ENCODE assay signal across 9 mouse cellular contexts in genomic region chr7:70822310-70822821, GRCm38 (mm10).
DNase-seq lines count a peak whose midpoint lies in the region; ATAC-seq and TF ChIP-seq lines count a peak whose summit lies in the region.
"Had no signal": no experiment of that assay in that cellular context is flagged by ENCODE, and none has a peak within 500 bp of the region (broad histone marks: within the 10 kb centered on the region; RNA-seq: fewer than 3 reads in every experiment).

No protein-coding gene starts in this region.

- no peak overlapping the region for H3K27ac ChIP-seq in heart, embryonic 10.5 days
- H3K27ac ChIP-seq in hindbrain, postnatal 0 days = peak overlapping the region; percentile 7
- 0 out of 2 replicates have a peak overlapping the region, but pooled peaks have one; percentile 45 for H3K27ac ChIP-seq in neural tube, embryonic 15.5 days (replicated peaks)

- no peaks in the 10 kb centered on the region for H3K9me3 ChIP-seq in heart, embryonic 10.5 days
- H3K9me3 ChIP-seq in hindbrain, postnatal 0 days (ENCODE audit: low read length) = no peaks in the 10 kb centered on the region
- H3K9me3 ChIP-seq in neural tube, embryonic 15.5 days (replicated peaks) = no peaks in the 10 kb centered on the region

- H3K4me1 ChIP-seq in heart, embryonic 10.5 days = peaks cover 3% of the 10 kb centered on the region; the same call in 1 of the 2 replicates
- no peaks in the 10 kb centered on the region for H3K4me1 ChIP-seq in hindbrain, postnatal 0 days (ENCODE audit: insufficient read depth, low read length)
- H3K4me1 ChIP-seq in neural tube, embryonic 15.5 days = peaks cover 16% of the 10 kb centered on the region

- no peak overlapping the region for H3K4me3 ChIP-seq in heart, embryonic 10.5 days
- peak overlapping the region; percentile 23 for H3K4me3 ChIP-seq in hindbrain, postnatal 0 days (ENCODE audit: low read length)
- H3K4me3 ChIP-seq in neural tube, embryonic 15.5 days (replicated peaks) = peak overlapping the region; percentile 14; the same call in 1 of the 2 replicates

- peak; percentile 89 for ATAC-seq in hindbrain, postnatal 0 days
- ATAC-seq in neural tube, embryonic 15.5 days (ENCODE audit: low FRiP score) = peak; percentile 72; the same call in 1 of the 2 replicates
- no peak for ATAC-seq in erythroblast, adult 5-6 weeks (replicated peaks; ENCODE audit: low FRiP score, poor library complexity, severe bottlenecking)

- H3K4me2 ChIP-seq in hindbrain, postnatal 0 days (ENCODE audit: low read depth, low read length) = peak overlapping the region; percentile 51
- H3K4me2 ChIP-seq in neural tube, embryonic 15.5 days = peak overlapping the region; percentile 52

- intact Hi-C loops in left cerebral cortex, postnatal 4 days (cut with DNase I) = no loop called here

- H3K27me3 ChIP-seq in heart, embryonic 10.5 days (ENCODE audit: insufficient read depth, poor library complexity, severe bottlenecking) = no peaks in the 10 kb centered on the region
- no peaks in the 10 kb centered on the region for H3K27me3 ChIP-seq in hindbrain, postnatal 0 days (ENCODE audit: insufficient read depth, low read length)
- H3K27me3 ChIP-seq in neural tube, embryonic 15.5 days (replicated peaks) = no peaks in the 10 kb centered on the region
- H3K27me3 ChIP-seq: CH12.LX had no signal

- peak; percentile 66 to 67 for DNase-seq in heart, adult 18-20 months
- DNase-seq in heart, embryonic 10.5 days (ENCODE audit: low spot score) = no peak
- DNase-seq in brain, adult 2 months (ENCODE audit: low read depth, low spot score) = peak; percentile 29
- peak; percentile 33 for DNase-seq in gastrocnemius, adult 18-20 months (ENCODE audit: low spot score)
- peak; percentile 82 for DNase-seq in hindbrain, postnatal 0 days (ENCODE audit: low spot score)
- DNase-seq in left cerebral cortex, postnatal 4 days = peak; percentile 89

- no peak overlapping the region for H3K9ac ChIP-seq in hindbrain, postnatal 0 days (replicated peaks; ENCODE audit: low read length)
- H3K9ac ChIP-seq in neural tube, embryonic 15.5 days (replicated peaks) = no peak overlapping the region

- no peak for TF ChIP-seq CTCF in hindbrain, postnatal 0 days (IDR thresholded peaks at IDR 0.05; ENCODE audit: low read depth)

- WGBS in heart, embryonic 10.5 days = 87% methylated on average over 9 of the region's 9 CpGs
- 28% methylated on average over 9 of the region's 9 CpGs for WGBS in hindbrain, postnatal 0 days
- WGBS in neural tube, embryonic 15.5 days = 23% methylated on average over 9 of the region's 9 CpGs

- no peaks in the 10 kb centered on the region for H3K36me3 ChIP-seq in heart, embryonic 10.5 days
- H3K36me3 ChIP-seq in hindbrain, postnatal 0 days (ENCODE audit: insufficient read depth, low read length) = no peaks in the 10 kb centered on the region
- H3K36me3 ChIP-seq in neural tube, embryonic 15.5 days = no peaks in the 10 kb centered on the region
